Mouse (Mus musculus) limb, embryonic 14.5 days (tissue): ENCODE results near the gene Olfr890. TPM values are rescaled to one million over a fixed set of nuclear protein-coding genes. Genes with fewer than 3 reads are reported as not detected.
"Not testable (repeated sequence)": the region's sequence is repeated elsewhere in the genome, so short reads cannot be mapped to it uniquely, and the experiment has no call there.

ENCODE experiments used
- ATAC-seq: fragments of 200-750 bp; cut with Nextera tagmentation; 2 replicates; pipeline ENCODE4 v1.8.0; 2017; ENCODE audit warnings: low read depth, moderate number of reproducible peaks, moderate TSS enrichment; ENCODE audit not compliant: low FRiP score
- DNase-seq: peaks from one replicate; pipeline ENCODE4 v3.0.0-alpha.2; 2015; ENCODE audit warnings: low spot score
- H3K27ac ChIP-seq: fragments of 300-500 bp; sonication (generic); replicated peaks from 2 replicates; pipeline ENCODE4 v1.5.1; 2014; ENCODE audit warnings: low read depth, mild to moderate bottlenecking, low read length, moderate library complexity, mixed read lengths
- H3K27me3 ChIP-seq: fragments of 300-500 bp; sonication (generic); 2 replicates; pipeline ENCODE4 v1.6.1; 2014; ENCODE audit warnings: low read length, mixed read lengths; ENCODE audit not compliant: control insufficient read depth, insufficient read depth
- H3K36me3 ChIP-seq: fragments of 300-500 bp; sonication (generic); 2 replicates; pipeline ENCODE4 v1.6.1; 2014; ENCODE audit warnings: mild to moderate bottlenecking, low read length, moderate library complexity, mixed read lengths; ENCODE audit not compliant: control insufficient read depth, insufficient read depth
- H3K4me1 ChIP-seq: fragments of 300-500 bp; sonication (generic); 2 replicates; pipeline ENCODE4 v1.6.1; 2014; ENCODE audit warnings: antibody characterized with exemption, low read length, mixed read lengths; ENCODE audit not compliant: control insufficient read depth, insufficient read depth
- H3K4me2 ChIP-seq: fragments of 300-500 bp; sonication (generic); replicated peaks from 2 replicates; pipeline ENCODE4 v1.6.1; 2014; ENCODE audit warnings: low read depth, mild to moderate bottlenecking, low read length, moderate library complexity; ENCODE audit not compliant: severe bottlenecking
- H3K4me3 ChIP-seq: fragments of 300-500 bp; sonication (generic); replicated peaks from 2 replicates; pipeline ENCODE4 v1.5.1; 2014; ENCODE audit warnings: low read length
- H3K9ac ChIP-seq: fragments of 300-500 bp; sonication (generic); 2 replicates; pipeline ENCODE4 v1.6.1; 2014; ENCODE audit warnings: mild to moderate bottlenecking, low read depth, low read length, moderate library complexity; ENCODE audit not compliant: severe bottlenecking
- H3K9me3 ChIP-seq: fragments of 300-500 bp; sonication (generic); 2 replicates; pipeline ENCODE4 v1.6.1; 2016; ENCODE audit warnings: low read length; ENCODE audit not compliant: control insufficient read depth
- POLR2A ChIP-seq: fragments of 200-500 bp; IDR thresholded peaks from 2 replicates; pipeline ENCODE4 v1.8.0; 2012; ENCODE audit warnings: inconsistent platforms, mild to moderate bottlenecking, moderate library complexity, borderline replicate concordance; ENCODE audit not compliant: insufficient read depth, insufficient read length; ENCODE audit errors: extremely low read depth
- WGBS: fragments of 180-500 bp; shearing (Covaris S2); extraction: QIAGEN DNeasy Blood & Tissue Kit; methylation state at CpG from one replicate; pipeline ENCODE4 v1.1.7; 2014; 5-methylcytosine and 5-hydroxymethylcytosine counted together
- polyA plus RNA-seq, 2 experiments: library from polyadenylated mRNA; depleted of rRNA in 1 of 2; stranded (reverse) in 1 of 2; unstranded in 1 of 2; fragments of >200 nt; fragmentation: Nextera tagmentation in 1 of 2; extraction: Ambion mirVana in 1 of 2; gene quantifications; 2 replicates each; pipeline versions ENCODE4 v1.2.1 to v1.2.3; 2012 to 2014

Gene Olfr890
- polyA plus RNA-seq (2012; rRNA removed): not detected in 2 replicates
- polyA plus RNA-seq (2014; fragmentation: Nextera tagmentation; extraction: Ambion mirVana): not detected in 2 replicates

GRCm38 (mm10) chr9:38142217-38142616, at the start of gene Olfr890:
Gene Olfr890 (plus strand): TSS chr9:38142517.
- Histone ChIP-seq H3K36me3 (no peaks in the 10 kb centered on the region), H3K4me2 (no peak within 1 kb of the TSS), H3K27ac (no peak within 1 kb of the TSS), H3K27me3 (no peaks in the 10 kb centered on the region), H3K9me3 (no peaks in the 10 kb centered on the region), H3K9ac (no peak within 1 kb of the TSS), H3K4me1 (no peaks in the 10 kb centered on the region), H3K4me3 (no peak within 1 kb of the TSS)
- TF ChIP-seq POLR2A: no peak
- DNase-seq: no peak
- ATAC-seq: no peak

- Histone ChIP-seq H3K27ac (no peak within 1 kb of the TSS), H3K36me3 (no peaks in the 10 kb centered on the region), H3K4me2 (no peak within 1 kb of the TSS), H3K9me3 (no peaks in the 10 kb centered on the region), H3K9ac (no peak within 1 kb of the TSS), H3K4me1 (no peaks in the 10 kb centered on the region), H3K27me3 (no peaks in the 10 kb centered on the region), H3K4me3 (no peak within 1 kb of the TSS)
- DNase-seq: no peak
- ATAC-seq: no peak
- no peak for TF ChIP-seq POLR2A
- WGBS: 67% methylated on average over 1 of the region's 1 CpGs
These were observed 34.5 kb upstream of the Olfr890 start, which contains the start of gene Olfr888 for GRCm38 (mm10) chr9:38107828-38108227. Gene Olfr888 (plus strand): TSS chr9:38108128.

- DNase-seq (no peak), ATAC-seq (no peak)
- Histone ChIP-seq H3K4me1 (no peaks in the 10 kb centered on the region), H3K9me3 (no peaks in the 10 kb centered on the region), H3K27ac (no peak within 1 kb of the TSS), H3K36me3 (no peaks in the 10 kb centered on the region), H3K4me3 (no peak within 1 kb of the TSS), H3K4me2 (no peak within 1 kb of the TSS), H3K27me3 (no peaks in the 10 kb centered on the region), H3K9ac (no peak within 1 kb of the TSS)
- TF ChIP-seq POLR2A: no peak
These were observed 27.4 kb upstream of the Olfr890 start, which contains the start of gene Olfr889 for GRCm38 (mm10) chr9:38114898-38115297. Gene Olfr889 (plus strand): TSS chr9:38115198.

GRCm38 (mm10) chr9:38168341-38168740, 26.0 kb downstream of the Olfr890 start:
- not testable (repeated sequence) for DNase-seq, H3K9ac ChIP-seq, ATAC-seq, H3K4me1 ChIP-seq, H3K27me3 ChIP-seq, H3K27ac ChIP-seq, H3K4me3 ChIP-seq, H3K4me2 ChIP-seq, H3K36me3 ChIP-seq, H3K9me3 ChIP-seq
- 61% methylated on average over 2 of the region's 2 CpGs for WGBS

GRCm38 (mm10) chr9:38180721-38181120, 38.4 kb downstream of the Olfr890 start, which contains the start of gene Olfr891:
Gene Olfr891 (minus strand): TSS chr9:38180821.
- Histone ChIP-seq H3K36me3 (no peaks in the 10 kb centered on the region), H3K4me3 (no peak within 1 kb of the TSS), H3K27me3 (no peaks in the 10 kb centered on the region), H3K4me1 (no peaks in the 10 kb centered on the region), H3K9ac (no peak within 1 kb of the TSS), H3K27ac (no peak within 1 kb of the TSS), H3K9me3 (0 out of 2 replicates have a peak, but pooled peaks cover 3% of the 10 kb centered on the region), H3K4me2 (no peak within 1 kb of the TSS)
- 58% methylated on average over 1 of the region's 1 CpGs for WGBS
- DNase-seq (no peak), ATAC-seq (no peak)
- no peak for TF ChIP-seq POLR2A

Other genes starting within 250 kb of the Olfr890 start
- gene Olfr145, start 245.8 kb upstream of the Olfr890 start, polyA plus RNA-seq (2012; rRNA removed): not detected in 2 replicates
- not detected in 2 replicates for gene Olfr145, start 245.8 kb upstream of the Olfr890 start, polyA plus RNA-seq (2014; fragmentation: Nextera tagmentation; extraction: Ambion mirVana)
- gene Olfr878, start 224.7 kb upstream of the Olfr890 start, polyA plus RNA-seq (2012; rRNA removed): not detected in 2 replicates
- not detected in 2 replicates for gene Olfr878, start 224.7 kb upstream of the Olfr890 start, polyA plus RNA-seq (2014; fragmentation: Nextera tagmentation; extraction: Ambion mirVana)
- not detected in 2 replicates for gene Olfr881, start 150.7 kb upstream of the Olfr890 start, polyA plus RNA-seq (2012; rRNA removed)
- not detected in 2 replicates for gene Olfr881, start 150.7 kb upstream of the Olfr890 start, polyA plus RNA-seq (2014; fragmentation: Nextera tagmentation; extraction: Ambion mirVana)
- not detected in 2 replicates for gene Olfr883, start 116.7 kb upstream of the Olfr890 start, polyA plus RNA-seq (2012; rRNA removed)
- not detected in 2 replicates for gene Olfr883, start 116.7 kb upstream of the Olfr890 start, polyA plus RNA-seq (2014; fragmentation: Nextera tagmentation; extraction: Ambion mirVana)
- gene Olfr884, start 96.0 kb upstream of the Olfr890 start, polyA plus RNA-seq (2012; rRNA removed): not detected in 2 replicates
- not detected in 2 replicates for gene Olfr884, start 96.0 kb upstream of the Olfr890 start, polyA plus RNA-seq (2014; fragmentation: Nextera tagmentation; extraction: Ambion mirVana)
- gene Olfr885, start 81.2 kb upstream of the Olfr890 start, polyA plus RNA-seq (2012; rRNA removed): not detected in 2 replicates
- gene Olfr885, start 81.2 kb upstream of the Olfr890 start, polyA plus RNA-seq (2014; fragmentation: Nextera tagmentation; extraction: Ambion mirVana): not detected in 2 replicates
- not detected in 2 replicates for gene Olfr887, start 58.4 kb upstream of the Olfr890 start, polyA plus RNA-seq (2012; rRNA removed)
- not detected in 2 replicates for gene Olfr887, start 58.4 kb upstream of the Olfr890 start, polyA plus RNA-seq (2014; fragmentation: Nextera tagmentation; extraction: Ambion mirVana)
- gene Olfr888, start 34.4 kb upstream of the Olfr890 start, polyA plus RNA-seq (2012; rRNA removed): not detected in 2 replicates
- gene Olfr888, start 34.4 kb upstream of the Olfr890 start, polyA plus RNA-seq (2014; fragmentation: Nextera tagmentation; extraction: Ambion mirVana): not detected in 2 replicates
- not detected in 2 replicates for gene Olfr889, start 27.3 kb upstream of the Olfr890 start, polyA plus RNA-seq (2012; rRNA removed)
- gene Olfr889, start 27.3 kb upstream of the Olfr890 start, polyA plus RNA-seq (2014; fragmentation: Nextera tagmentation; extraction: Ambion mirVana): 0.04 and 0.06 TPM in 2 replicates
- not detected in 2 replicates for gene Olfr891, start 38.3 kb downstream of the Olfr890 start, polyA plus RNA-seq (2012; rRNA removed)
- gene Olfr891, start 38.3 kb downstream of the Olfr890 start, polyA plus RNA-seq (2014; fragmentation: Nextera tagmentation; extraction: Ambion mirVana): not detected in 2 replicates
- 0.19 and 0.27 TPM in 2 replicates for gene Olfr893, start 65.8 kb downstream of the Olfr890 start, polyA plus RNA-seq (2012; rRNA removed)
- 0.25 TPM in 1 of 2 replicates, not detected in the other for gene Olfr893, start 65.8 kb downstream of the Olfr890 start, polyA plus RNA-seq (2014; fragmentation: Nextera tagmentation; extraction: Ambion mirVana)
- gene Olfr894, start 75.5 kb downstream of the Olfr890 start, polyA plus RNA-seq (2012; rRNA removed): 0.01 TPM in 1 of 2 replicates, not detected in the other
- not detected in 2 replicates for gene Olfr894, start 75.5 kb downstream of the Olfr890 start, polyA plus RNA-seq (2014; fragmentation: Nextera tagmentation; extraction: Ambion mirVana)
- gene Olfr143, start 110.3 kb downstream of the Olfr890 start, polyA plus RNA-seq (2012; rRNA removed): 0.03 and 0.04 TPM in 2 replicates
- not detected in 2 replicates for gene Olfr143, start 110.3 kb downstream of the Olfr890 start, polyA plus RNA-seq (2014; fragmentation: Nextera tagmentation; extraction: Ambion mirVana)
- gene Olfr895, start 125.3 kb downstream of the Olfr890 start, polyA plus RNA-seq (2012; rRNA removed): 0.09 TPM in 1 of 2 replicates, not detected in the other
- not detected in 2 replicates for gene Olfr895, start 125.3 kb downstream of the Olfr890 start, polyA plus RNA-seq (2014; fragmentation: Nextera tagmentation; extraction: Ambion mirVana)
- not detected in 2 replicates for gene Olfr896-ps1, start 148.6 kb downstream of the Olfr890 start, polyA plus RNA-seq (2012; rRNA removed)
- not detected in 2 replicates for gene Olfr896-ps1, start 148.6 kb downstream of the Olfr890 start, polyA plus RNA-seq (2014; fragmentation: Nextera tagmentation; extraction: Ambion mirVana)
- gene Olfr25, start 186.5 kb downstream of the Olfr890 start, polyA plus RNA-seq (2012; rRNA removed): not detected in 2 replicates
- gene Olfr25, start 186.5 kb downstream of the Olfr890 start, polyA plus RNA-seq (2014; fragmentation: Nextera tagmentation; extraction: Ambion mirVana): not detected in 2 replicates
- gene Olfr898, start 205.9 kb downstream of the Olfr890 start, polyA plus RNA-seq (2012; rRNA removed): not detected in 2 replicates
- gene Olfr898, start 205.9 kb downstream of the Olfr890 start, polyA plus RNA-seq (2014; fragmentation: Nextera tagmentation; extraction: Ambion mirVana): not detected in 2 replicates
- gene Olfr250, start 224.4 kb downstream of the Olfr890 start, polyA plus RNA-seq (2012; rRNA removed): not detected in 2 replicates
- not detected in 2 replicates for gene Olfr250, start 224.4 kb downstream of the Olfr890 start, polyA plus RNA-seq (2014; fragmentation: Nextera tagmentation; extraction: Ambion mirVana)
- not detected in 2 replicates for gene Olfr251, start 234.6 kb downstream of the Olfr890 start, polyA plus RNA-seq (2012; rRNA removed)
- gene Olfr251, start 234.6 kb downstream of the Olfr890 start, polyA plus RNA-seq (2014; fragmentation: Nextera tagmentation; extraction: Ambion mirVana): not detected in 2 replicates